Mouse (Mus musculus) E14TG2a.4 (cell line): Measurements from ENCODE around the gene Gm2026.
"Not testable (repeated sequence)": the region's sequence is repeated elsewhere in the genome, so short reads cannot be mapped to it uniquely, and the experiment has no call there.

Experiments
- CTCF ChIP-seq: conservative IDR thresholded peaks from 2 replicates; pipeline ENCODE4 v1.5.1; 2014; ENCODE audit warnings: low read length
- POU5F1 ChIP-seq: IDR thresholded peaks from 2 replicates; pipeline ENCODE4 v1.6.1; 2014; ENCODE audit warnings: low read length, borderline replicate concordance

DNA sequence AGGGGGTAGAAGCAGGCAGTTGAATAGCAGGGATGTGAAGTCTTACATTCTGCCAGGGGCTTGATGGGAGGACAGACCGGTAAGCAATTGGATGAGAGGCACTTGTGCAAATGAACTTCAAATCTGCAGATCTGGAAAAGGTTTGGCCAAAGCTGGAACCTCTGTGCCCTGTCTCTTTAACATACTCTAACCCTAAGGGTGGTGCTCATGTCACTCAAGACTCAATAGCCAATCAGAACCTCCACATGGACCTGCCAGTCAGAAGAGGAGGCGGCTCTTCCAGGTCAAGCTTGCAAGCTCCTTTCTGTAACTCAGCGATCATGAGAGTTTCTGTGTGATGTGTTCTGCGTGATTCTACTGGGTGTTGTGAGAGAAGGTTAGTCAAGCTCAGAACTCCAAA, at the start of gene Gm2026:
- not testable (repeated sequence) for TF ChIP-seq CTCF, POU5F1
